Mouse (Mus musculus) thymus, postnatal 25 days (tissue): Measurements from ENCODE around the gene Zc4h2.

ENCODE experiments used
- DNase-seq: peaks from one replicate; pipeline ENCODE4 v3.0.0; 2022

Gene Zc4h2

DNA sequence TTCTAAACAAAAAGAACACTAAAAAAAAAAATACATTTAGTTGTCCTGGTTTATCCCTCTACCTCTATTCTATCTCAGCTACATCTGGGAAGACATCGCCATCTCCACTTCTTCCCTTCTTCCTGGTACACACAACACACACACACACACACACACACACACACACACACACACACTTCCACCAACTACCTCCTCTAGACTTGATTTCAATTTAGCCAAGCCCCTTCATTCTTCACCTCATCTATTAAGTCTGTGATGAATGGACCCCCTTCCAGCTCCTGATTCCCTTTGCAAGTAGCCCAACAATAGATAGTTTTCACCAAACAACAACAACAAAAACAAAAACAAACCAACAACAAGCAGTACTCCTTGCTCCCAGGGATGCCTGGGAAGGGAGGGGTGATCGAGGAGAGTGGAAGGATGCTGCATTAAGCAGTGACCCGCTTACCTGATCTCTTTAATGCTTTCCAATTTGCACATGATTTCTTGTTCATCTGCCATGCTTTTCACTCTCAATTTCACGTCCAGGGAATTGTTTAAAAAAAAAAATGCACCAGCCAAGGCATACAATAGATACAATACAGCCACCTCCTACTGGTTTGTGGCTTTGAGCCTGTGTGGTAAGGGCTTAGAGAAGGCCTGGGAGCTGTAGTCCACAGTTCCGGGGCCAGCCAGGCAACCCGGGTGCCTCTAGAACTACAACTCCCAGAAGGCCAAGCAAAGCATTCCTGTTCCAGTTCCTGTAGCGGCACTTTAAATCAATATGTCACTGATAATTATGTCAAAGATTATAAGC, at the start of gene Zc4h2:
TSS of gene Zc4h2 (minus strand) at position 706 of the 796 bp plus-strand sequence.
- peak; percentile 66 for DNase-seq

DNA sequence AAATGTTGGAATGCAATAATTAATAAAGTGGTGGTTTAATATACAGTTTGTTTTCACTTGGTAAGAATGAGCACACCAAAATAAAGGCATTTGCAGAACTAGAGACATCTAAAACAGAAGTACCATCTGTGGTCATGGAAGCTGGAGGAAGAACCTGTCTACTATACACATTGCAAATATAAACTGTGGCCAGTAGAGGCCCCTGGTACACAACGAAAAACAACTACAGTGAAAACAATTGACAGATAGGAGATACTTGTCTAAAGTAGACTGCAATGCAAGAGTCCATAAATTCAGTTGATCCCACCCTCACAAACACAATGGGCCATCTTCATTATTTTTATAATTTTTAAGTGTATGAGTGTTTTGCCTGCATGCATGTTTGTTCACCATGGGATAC, 28.8 kb upstream of the Zc4h2 start:
- DNase-seq = peak; percentile 17

DNA sequence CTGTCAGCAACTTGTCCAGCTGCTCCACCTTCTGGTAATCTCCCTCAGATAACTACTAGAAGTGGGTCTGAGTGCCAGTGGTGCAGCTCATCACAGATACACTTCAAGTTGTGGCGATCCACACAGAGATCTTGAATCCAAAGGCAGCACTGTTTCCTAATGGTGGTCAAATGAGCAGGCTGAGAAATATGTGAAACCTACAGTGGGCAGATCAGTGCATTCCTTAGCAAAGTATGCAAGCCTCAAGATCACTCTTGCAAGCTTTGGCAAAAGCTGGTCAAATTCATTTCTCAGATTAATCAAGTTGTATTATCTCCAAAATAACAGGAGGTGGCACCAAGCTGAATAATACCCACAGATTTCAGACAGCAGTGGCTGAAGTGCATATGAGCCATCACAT, 23.9 kb upstream of the Zc4h2 start:
- no peak for DNase-seq

DNA sequence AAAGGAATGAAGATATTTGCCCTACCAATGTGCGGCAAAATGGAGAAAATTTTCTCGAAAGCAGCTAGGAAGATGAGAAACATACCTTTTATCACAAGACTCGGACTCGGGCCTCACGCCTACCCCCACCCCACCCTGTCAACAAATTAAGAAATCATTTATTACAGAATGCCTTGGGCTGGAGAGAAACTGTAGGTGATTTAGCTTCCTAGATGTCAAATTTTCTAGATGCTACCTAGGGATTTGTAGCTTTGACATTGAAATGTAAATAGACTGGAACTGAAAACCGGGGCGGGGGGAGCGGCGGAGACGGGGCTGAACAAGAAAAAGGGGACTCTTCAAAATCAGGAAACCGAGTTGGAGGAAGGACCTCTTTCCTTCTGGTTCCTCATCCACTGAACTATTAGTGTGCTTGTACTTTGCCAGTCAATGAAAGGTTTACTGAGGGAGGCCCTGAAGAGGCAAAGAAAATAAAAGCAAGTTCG, 333 bp upstream of the Zc4h2 start:
- peak; percentile 12 for DNase-seq

DNA sequence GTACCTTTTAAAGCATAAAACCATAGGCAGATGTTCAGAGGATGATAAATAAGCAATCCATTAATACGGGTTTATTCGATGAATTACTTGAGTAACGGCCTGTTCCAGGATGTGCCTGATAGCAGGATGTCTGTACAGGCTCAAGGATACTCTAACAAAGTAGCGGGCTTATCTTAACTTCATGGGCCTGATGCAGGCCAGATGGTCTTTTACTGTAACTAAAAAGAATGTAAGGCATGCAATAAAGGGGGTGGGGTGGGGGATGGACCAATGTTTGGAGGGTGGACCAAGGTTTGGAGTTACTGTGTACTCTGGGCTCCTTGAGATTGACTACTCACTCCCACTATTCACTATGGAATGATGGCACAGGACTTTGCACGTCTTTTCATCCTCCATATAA, 57.7 kb downstream of the Zc4h2 start:
- no peak for DNase-seq
